Mouse (Mus musculus): ENCODE data around the gene Heatr9. TPM values are rescaled to one million over a fixed set of nuclear protein-coding genes. Genes with fewer than 3 reads are reported as not detected.

The Heatr9 gene
- total and polyA plus RNA-seq, 3 experiments, result not detected

DNA sequence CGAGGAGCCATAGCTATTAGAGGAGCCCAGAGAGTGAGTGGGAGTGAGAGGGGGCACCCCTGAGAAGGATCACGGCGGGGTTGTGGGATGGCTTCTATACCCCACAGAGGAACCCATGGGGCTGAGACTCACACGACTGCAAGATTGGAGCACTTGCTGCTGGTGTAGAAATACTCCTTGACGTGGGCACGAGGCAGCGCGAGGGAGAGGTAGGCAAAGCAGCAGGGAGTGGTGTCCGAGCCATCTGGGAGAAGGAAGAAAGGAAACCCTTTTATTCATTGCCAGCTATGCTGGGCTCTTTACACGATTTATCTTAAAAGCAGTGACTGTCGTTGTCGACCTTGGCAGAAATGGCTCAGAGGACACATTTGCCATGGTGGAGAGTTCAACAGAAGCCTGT is 7.0 kb upstream of the Heatr9 start:
- dilution Hi-C loops (cut with MboI; ENCODE audit: extremely low pct_ligation_motif_present, extremely low pct_unique_long_range_greater_than_20kb, low sequenced_read_pairs), result no loop called here

DNA sequence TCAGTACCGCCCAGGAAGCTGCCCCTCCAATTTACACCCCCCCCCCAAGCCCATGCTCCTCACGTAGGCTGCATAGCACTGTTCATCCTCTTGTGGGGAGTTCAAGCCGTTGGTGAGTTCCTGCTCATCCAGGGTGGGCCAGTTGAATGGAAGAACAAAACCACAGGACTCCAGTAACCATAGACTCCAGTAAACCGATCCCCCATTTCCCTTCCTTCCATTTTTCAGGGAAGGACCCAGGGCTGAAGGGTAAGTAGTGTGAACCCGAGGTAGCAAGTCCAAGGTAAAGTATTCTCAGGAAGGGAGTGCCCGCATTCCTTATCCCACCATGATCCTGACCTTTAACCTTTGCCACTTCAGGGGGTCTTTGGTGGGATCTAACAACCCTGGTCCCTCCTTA is 3.6 kb downstream of the Heatr9 start:
- in situ Hi-C loops (cut with MboI; ENCODE audit: low pct_ligation_motif_present, low pct_unique_long_range_greater_than_20kb, low sequenced_read_pairs) (no loop called here), dilution Hi-C loops (cut with MboI; ENCODE audit: extremely low pct_ligation_motif_present, extremely low pct_unique_long_range_greater_than_20kb, low sequenced_read_pairs) (no loop called here)
- DNase-seq (ENCODE audit: extremely low read depth), result no peak
- Histone ChIP-seq H3K4me3 (replicated peaks in 1 of 3; ENCODE audit: low read depth in 2 of 3, low read length in 2 of 3, poor library complexity in 1 of 3) (no peak overlapping the region), H3K9ac (ENCODE audit: insufficient read depth, low read depth) (no peak overlapping the region), H3K9me3 (replicated peaks; ENCODE audit: low read length) (no peaks in the 10 kb centered on the region), H3K4me1 (ENCODE audit: control insufficient read depth in 1 of 2, insufficient read depth in 2 of 2) (peaks cover 0 to 20% of the 10 kb centered on the region in 2 experiments; a peak in 2 of 4 replicates), H3K4me2 (ENCODE audit: insufficient read depth, low read depth, poor library complexity, severe bottlenecking) (no peak overlapping the region), H3K27me3 (replicated peaks) (no peaks in the 10 kb centered on the region), H3K79me2 (replicated peaks; ENCODE audit: control insufficient read depth, extremely low read depth, insufficient read depth, poor library complexity, severe bottlenecking) (no peaks in the 10 kb centered on the region), H3K36me3 (replicated peaks in 1 of 2; ENCODE audit: control insufficient read depth in 1 of 2, insufficient read depth in 1 of 2, low read length in 1 of 2) (peaks cover 6 to 79% of the 10 kb centered on the region in 2 experiments), H3K27ac (ENCODE audit: insufficient read depth, low read depth) (no peak overlapping the region)
- TF ChIP-seq ZMIZ1 (IDR thresholded peaks at IDR 0.05; ENCODE audit: low read depth, low read length), result no peak
- TF ChIP-seq MXI1 (IDR thresholded peaks at IDR 0.05; ENCODE audit: low read depth, low read length), result no peak
- TF ChIP-seq POLR2A (IDR thresholded peaks at IDR 0.05; ENCODE audit: low read depth, low read length), result no peak
- TF ChIP-seq MAX (IDR thresholded peaks at IDR 0.05; ENCODE audit: low read length), result no peak
- TF ChIP-seq MYC (IDR thresholded peaks at IDR 0.05; ENCODE audit: low read depth, low read length), result no peak
- TF ChIP-seq CHD2 (IDR thresholded peaks at IDR 0.05; ENCODE audit: low read length), result no peak
- TF ChIP-seq CHD1 (IDR thresholded peaks at IDR 0.05; ENCODE audit: low read depth, low read length), result no peak

More for the DNA sequence above, 7.0 kb upstream of the Heatr9 start:
- Histone ChIP-seq H3K4me2 (ENCODE audit: insufficient read depth, low read depth, poor library complexity, severe bottlenecking) (no peak overlapping the region), H3K27ac (ENCODE audit: insufficient read depth, low read depth) (no peak overlapping the region), H3K4me1 (ENCODE audit: control insufficient read depth in 1 of 2, insufficient read depth in 2 of 2) (peaks cover 26% of the 10 kb centered on the region in 2 experiments), H3K9ac (ENCODE audit: insufficient read depth, low read depth) (no peak overlapping the region), H3K79me2 (replicated peaks; ENCODE audit: control insufficient read depth, extremely low read depth, insufficient read depth, poor library complexity, severe bottlenecking) (no peaks in the 10 kb centered on the region), H3K27me3 (replicated peaks) (no peaks in the 10 kb centered on the region), H3K36me3 (replicated peaks in 1 of 2; ENCODE audit: control insufficient read depth in 1 of 2, insufficient read depth in 1 of 2, low read length in 1 of 2) (peaks cover 5 to 33% of the 10 kb centered on the region in 2 experiments), H3K4me3 (replicated peaks in 1 of 3; ENCODE audit: low read depth in 2 of 3, low read length in 2 of 3, poor library complexity in 1 of 3) (no peak overlapping the region), H3K9me3 (replicated peaks; ENCODE audit: low read length) (no peaks in the 10 kb centered on the region)
- in situ Hi-C loops (cut with MboI; ENCODE audit: low pct_ligation_motif_present, low pct_unique_long_range_greater_than_20kb, low sequenced_read_pairs), result no loop called here
- no peak for DNase-seq (ENCODE audit: extremely low read depth)
- TF ChIP-seq HCFC1 (IDR thresholded peaks at IDR 0.05; ENCODE audit: low read depth, low read length) (no peak), SMC3 (IDR thresholded peaks at IDR 0.05; ENCODE audit: low read depth, low read length) (no peak), E2F4 (IDR thresholded peaks at IDR 0.05; ENCODE audit: insufficient replicate concordance, low read depth, low read length) (no peak), BHLHE40 (IDR thresholded peaks at IDR 0.05; ENCODE audit: low read depth, low read length) (no peak), MAZ (IDR thresholded peaks at IDR 0.05; ENCODE audit: low read depth, low read length) (no peak), MXI1 (IDR thresholded peaks at IDR 0.05; ENCODE audit: low read depth, low read length) (no peak), JUN (IDR thresholded peaks at IDR 0.05; ENCODE audit: insufficient read depth, low read depth, low read length) (no peak), USF2 (conservative IDR thresholded peaks at IDR 0.05; ENCODE audit: low read depth, low read length) (no peak), NELFE (IDR thresholded peaks at IDR 0.05; ENCODE audit: low read depth, low read length) (no peak), JUND (conservative IDR thresholded peaks at IDR 0.05; ENCODE audit: low read depth, low read length) (no peak), EP300 (IDR thresholded peaks at IDR 0.05; ENCODE audit: low read length) (no peak), RAD21 (IDR thresholded peaks at IDR 0.05; ENCODE audit: low read depth, low read length) (no peak)

Measured in CH12.LX (cell line).